Mouse (Mus musculus): ENCODE results near the gene Clta.
A peak's percentile ranks its signal among the peaks of the same experiment; 100 is the strongest.

Gene Clta

DNA sequence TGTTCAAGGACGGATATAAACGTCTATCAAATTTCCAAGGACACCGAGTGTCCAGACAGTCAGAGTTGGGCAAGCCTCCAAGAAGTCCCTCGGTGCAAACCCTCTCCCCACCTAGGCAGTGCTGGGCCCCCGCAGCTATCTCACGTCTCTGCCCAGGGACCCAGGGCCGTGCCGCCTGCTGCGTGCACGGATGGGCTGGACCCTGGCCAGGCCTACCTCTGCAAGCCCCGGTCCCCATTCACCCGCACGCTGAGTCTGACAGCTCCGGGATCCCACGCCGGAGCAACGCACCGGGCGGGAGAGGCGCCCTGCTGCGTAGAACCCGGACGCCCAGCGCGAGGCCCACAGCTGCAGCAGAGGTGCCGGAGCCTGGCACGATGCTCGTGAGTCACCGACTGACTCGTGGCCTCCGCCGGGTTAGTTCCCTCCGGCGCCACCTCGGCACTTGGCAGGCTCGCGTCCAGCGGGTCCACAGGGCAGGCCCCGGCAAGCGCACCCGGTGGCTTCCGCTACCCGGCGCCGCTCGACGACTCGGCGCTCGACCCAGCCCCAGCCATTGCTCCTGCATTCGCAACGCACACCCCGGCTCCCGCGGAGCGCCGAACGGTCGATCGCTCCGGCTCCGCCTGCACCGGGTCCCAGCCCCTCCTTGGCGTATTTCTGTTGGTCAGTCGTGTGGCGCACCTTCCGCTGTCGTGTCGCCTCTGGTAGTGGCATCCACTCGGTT lies 68.1 kb downstream of the Clta start:
- DNase-seq (ENCODE audit: low spot score in 2 of 2), result peak; percentile 85 to 93

- no peak for DNase-seq (ENCODE audit: low spot score in 2 of 2)
Observed at GRCm38 (mm10) chr4:44072873-44073441, 68.7 kb downstream of the Clta start.

- no peak for DNase-seq (ENCODE audit: low spot score in 2 of 2)
Observed at GRCm38 (mm10) chr4:44073799-44074198, 69.5 kb downstream of the Clta start.

GRCm38 (mm10) chr4:44074422-44074821 lies 70.2 kb downstream of the Clta start:
- DNase-seq (ENCODE audit: low spot score in 2 of 2), result no peak

DNA sequence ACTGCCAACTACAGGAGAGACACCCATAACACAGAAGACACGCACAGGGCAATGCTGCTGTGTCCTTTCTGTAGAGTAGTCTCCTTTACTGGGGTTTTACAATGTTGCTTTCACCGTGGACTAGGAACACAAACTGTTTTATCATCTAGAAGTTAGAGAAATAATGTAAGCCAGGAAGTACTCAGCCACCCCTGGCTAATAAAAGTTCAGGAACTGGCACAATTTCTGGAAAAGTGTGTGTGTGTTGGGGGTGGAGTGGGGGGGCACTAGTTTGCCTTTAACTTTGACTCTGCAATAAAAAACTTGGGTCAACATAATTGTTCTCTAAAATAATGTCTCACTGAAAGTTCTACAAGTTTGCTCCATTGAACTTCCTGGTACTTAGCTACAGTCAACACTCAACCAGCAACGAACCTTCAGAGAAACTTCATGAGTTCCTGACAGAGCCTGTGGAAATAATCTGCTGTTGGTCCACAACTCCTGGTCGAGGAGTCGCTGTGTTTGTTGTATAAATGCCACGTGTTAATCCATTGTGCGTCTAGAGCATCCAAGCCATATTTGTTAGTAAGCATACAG lies 74.2 kb downstream of the Clta start:
- DNase-seq (ENCODE audit: low spot score in 2 of 2), result no peak

Data from spleen, postnatal 10 days (tissue).